Mouse (Mus musculus): ENCODE results near the gene Gm10382. TPM values are rescaled to one million over a fixed set of nuclear protein-coding genes. Genes with fewer than 3 reads are reported as not detected.

Gm10382 gene
- polyA plus RNA-seq (2015; fragmentation: Nextera tagmentation; extraction: Ambion mirVana), result 0.69 and 0.71 TPM in 2 replicates

GRCm38 (mm10) chr5:125389131-125389578 lies at the start of gene Gm10382:
TSS of gene Gm10382 (plus strand) at chr5:125389322.

GRCm38 (mm10) chr5:125340547-125341262 lies 48.4 kb upstream of the Gm10382 start, which contains the start of gene Scarb1:
TSS of gene Scarb1 (minus strand) at chr5:125341094.

GRCm38 (mm10) chr5:125389579-125390441 lies 688 bp downstream of the Gm10382 start, which contains the start of gene Ubc:
TSS of gene Ubc (minus strand) at chr5:125390202.

GRCm38 (mm10) chr5:125433793-125434337 lies 44.7 kb downstream of the Gm10382 start, which contains the start of gene Dhx37:
TSS of gene Dhx37 (minus strand) at chr5:125434121.

Other genes with a start within 250 kb of the Gm10382 start
- 16.3 and 16.5 TPM in 2 replicates for gene Ncor2, start 210.1 kb upstream of the Gm10382 start, polyA plus RNA-seq (2015; fragmentation: Nextera tagmentation; extraction: Ambion mirVana)
- 43.0 and 50.1 TPM in 2 replicates for gene Scarb1, start 48.2 kb upstream of the Gm10382 start, polyA plus RNA-seq (2015; fragmentation: Nextera tagmentation; extraction: Ambion mirVana)
- 680 and 814 TPM in 2 replicates for gene Ubc, start 880 bp downstream of the Gm10382 start, polyA plus RNA-seq (2015; fragmentation: Nextera tagmentation; extraction: Ambion mirVana)
- 4.8 and 4.9 TPM in 2 replicates for gene Dhx37, start 44.8 kb downstream of the Gm10382 start, polyA plus RNA-seq (2015; fragmentation: Nextera tagmentation; extraction: Ambion mirVana)
- 23.1 and 24.7 TPM in 2 replicates for gene Bri3bp, start 52.2 kb downstream of the Gm10382 start, polyA plus RNA-seq (2015; fragmentation: Nextera tagmentation; extraction: Ambion mirVana)
- 46.1 and 87.9 TPM in 2 replicates for gene Aacs, start 86.5 kb downstream of the Gm10382 start, polyA plus RNA-seq (2015; fragmentation: Nextera tagmentation; extraction: Ambion mirVana)
- gene Tmem132b, start 142.5 kb downstream of the Gm10382 start, polyA plus RNA-seq (2015; fragmentation: Nextera tagmentation; extraction: Ambion mirVana), result 0.01 TPM in 1 of 2 replicates, not detected in the other